Mouse (Mus musculus) liver, postnatal 0 days (tissue): ENCODE measurements around the gene Swap70.

ENCODE experiments used
- CTCF ChIP-seq: sonication (generic); IDR thresholded peaks from 2 replicates; pipeline ENCODE4 v1.5.1; 2016; ENCODE audit warnings: antibody characterized with exemption, low read depth
- EP300 ChIP-seq: IDR thresholded peaks from 2 replicates; pipeline ENCODE4 v1.6.1; 2016; ENCODE audit warnings: antibody characterized with exemption, low read depth, mild to moderate bottlenecking

DNA sequence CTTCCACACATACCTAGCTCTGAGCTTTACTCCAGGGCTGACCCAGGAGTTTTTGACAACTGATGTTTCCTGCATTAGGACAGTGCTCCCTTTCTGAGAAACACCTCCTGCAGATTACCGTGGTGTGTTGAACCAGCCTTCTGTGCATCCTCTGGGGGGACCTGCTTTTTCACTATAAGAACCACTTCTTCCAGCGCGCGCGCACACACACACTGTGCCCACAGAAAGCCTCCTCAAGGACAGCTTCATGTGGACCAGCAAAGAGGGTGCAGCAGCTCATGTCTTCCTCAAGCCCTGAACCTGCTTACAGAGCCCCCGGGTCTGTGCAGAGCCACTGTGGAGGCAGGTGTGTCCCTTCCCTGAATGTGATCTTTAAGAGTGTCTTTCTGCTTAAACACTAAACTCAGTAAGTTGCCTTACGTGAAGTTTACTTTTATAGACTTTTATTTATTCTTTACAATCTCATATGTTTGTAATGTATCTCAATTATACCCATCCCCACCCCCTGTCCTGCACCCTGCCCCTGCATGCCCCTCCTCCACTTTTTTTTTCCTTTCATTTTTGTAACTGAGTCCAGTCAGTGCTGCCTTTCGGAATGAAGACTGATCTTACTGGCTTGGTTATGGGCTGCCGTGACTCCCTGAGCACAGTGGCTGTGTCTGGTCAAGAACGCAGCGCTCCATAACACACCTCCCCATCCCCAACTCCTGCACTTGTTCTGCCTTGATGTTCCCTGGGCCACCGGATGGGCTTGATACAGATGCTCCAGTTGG, 63.8 kb downstream of the Swap70 start:
- TF ChIP-seq CTCF (no peak), EP300 (no peak)
